Mouse (Mus musculus) heart, adult 2 months (tissue): ENCODE measurements at regions not wholly inside any gene's neighbourhood (a gene's known extent, or its start where the extent isn't known, plus 50 kb on each side); places are given as distances from the start of the nearest gene placed in this dataset.

Source experiments
- DNase-seq, 2 experiments: peaks; one replicate each; pipeline ENCODE4 v3.0.0; 2021
- H3K27ac ChIP-seq: fragments of 200-600 bp; 2 replicates; pipeline ENCODE4 v1.8.1; 2022
- H3K27me3 ChIP-seq: fragments of 200-500 bp; 2 replicates; pipeline ENCODE4 v1.6.1; 2012; ENCODE audit warnings: mild to moderate bottlenecking, low read length, inconsistent platforms, mixed read lengths; ENCODE audit not compliant: control insufficient read depth, insufficient read depth
- H3K36me3 ChIP-seq: fragments of 200-500 bp; 2 replicates; pipeline ENCODE4 v1.6.1; 2012; ENCODE audit warnings: low read length, inconsistent platforms; ENCODE audit not compliant: control insufficient read depth, insufficient read depth
- H3K4me1 ChIP-seq: fragments of 200-500 bp; 2 replicates; pipeline ENCODE4 v1.6.1; 2011; ENCODE audit warnings: low read length; ENCODE audit not compliant: control insufficient read depth, insufficient read depth
- H3K4me3 ChIP-seq: fragments of 200-600 bp; 2 replicates; pipeline ENCODE4 v1.8.1; 2022
- H3K79me2 ChIP-seq: fragments of 200-500 bp; replicated peaks from 2 replicates; pipeline ENCODE4 v1.6.1; 2012; ENCODE audit warnings: mild to moderate bottlenecking, inconsistent platforms, low read length, moderate library complexity, mixed read lengths; ENCODE audit not compliant: control insufficient read depth, insufficient read depth
- H3K9ac ChIP-seq: fragments of 200-500 bp; 2 replicates; pipeline ENCODE4 v1.6.1; 2012; ENCODE audit warnings: low read depth, mild to moderate bottlenecking, control low read depth, inconsistent platforms, low read length, mixed read lengths
- CTCF ChIP-seq: fragments of 200-600 bp; IDR thresholded peaks from 2 replicates; pipeline ENCODE4 v1.8.1; 2022; ENCODE audit warnings: antibody characterized with exemption, mild to moderate bottlenecking, moderate library complexity
- EP300 ChIP-seq: fragments of 200-500 bp; IDR thresholded peaks from 2 replicates; pipeline ENCODE4 v1.6.1; 2011; ENCODE audit warnings: low read depth, low read length, control low read depth; ENCODE audit not compliant: insufficient read depth
- POLR2A ChIP-seq: fragments of 200-500 bp; IDR thresholded peaks from 2 replicates; pipeline ENCODE4 v1.6.1; 2011; ENCODE audit warnings: mild to moderate bottlenecking, low read depth, low read length, control low read depth; ENCODE audit not compliant: insufficient read depth
- WGBS: fragments of 180-500 bp; shearing (Covaris S2); methylation state at CpG from one replicate; pipeline ENCODE4 v1.1.7; 2018; 5-methylcytosine and 5-hydroxymethylcytosine counted together
- intact Hi-C: fragments of 180-260 bp; cut with DNase I; formaldehyde crosslinking; loops from one replicate; pipeline ENCODE4 v1.15.1; 2025

- Histone ChIP-seq H3K36me3 (no peaks in the 10 kb centered on the region), H3K4me3 (no peak overlapping the region), H3K4me1 (0 out of 2 replicates have a peak, but pooled peaks cover 1% of the 10 kb centered on the region), H3K27ac (no peak overlapping the region), H3K9ac (no peak overlapping the region), H3K79me2 (no peaks in the 10 kb centered on the region), H3K27me3 (no peaks in the 10 kb centered on the region)
- 26% methylated on average over 5 of the region's 5 CpGs for WGBS
- TF ChIP-seq CTCF (no peak), EP300 (no peak), POLR2A (no peak)
- no peak for DNase-seq
- intact Hi-C loops: no loop called here
Observed at GRCm38 (mm10) chr12:10078341-10078740, 291.4 kb upstream of the Nt5c1b start.

GRCm38 (mm10) chr12:10079482-10079881 lies 290.3 kb upstream of the Nt5c1b start:
- no peaks in the 10 kb centered on the region for H3K27me3 ChIP-seq
- 26% methylated on average over 9 of the region's 9 CpGs for WGBS
- intact Hi-C loops: no loop called here
- no peak overlapping the region for H3K9ac ChIP-seq
- 0 out of 2 replicates have a peak, but pooled peaks cover 1% of the 10 kb centered on the region for H3K4me1 ChIP-seq
- H3K36me3 ChIP-seq: no peaks in the 10 kb centered on the region
- no peaks in the 10 kb centered on the region for H3K79me2 ChIP-seq
- DNase-seq: peak in 1 of 2 experiments; percentile 3
- no peak overlapping the region for H3K4me3 ChIP-seq
- TF ChIP-seq POLR2A (no peak), EP300 (no peak), CTCF (no peak)
- no peak overlapping the region for H3K27ac ChIP-seq

- Histone ChIP-seq H3K4me1 (no peaks in the 10 kb centered on the region), H3K27me3 (no peaks in the 10 kb centered on the region), H3K4me3 (no peak overlapping the region), H3K36me3 (no peaks in the 10 kb centered on the region), H3K79me2 (no peaks in the 10 kb centered on the region), H3K9ac (no peak overlapping the region), H3K27ac (no peak overlapping the region)
- 34% methylated on average over 1 of the region's 1 CpGs for WGBS
- TF ChIP-seq POLR2A: no peak
- TF ChIP-seq EP300: no peak
- TF ChIP-seq CTCF: no peak
- intact Hi-C loops: no loop called here
- DNase-seq: no peak
Observed at GRCm38 (mm10) chr12:10112874-10113453, 256.8 kb upstream of the Nt5c1b start.

- TF ChIP-seq POLR2A (no peak), CTCF (no peak), EP300 (no peak)
- Histone ChIP-seq H3K9ac (no peak overlapping the region), H3K27ac (no peak overlapping the region), H3K79me2 (no peaks in the 10 kb centered on the region), H3K4me3 (no peak overlapping the region), H3K27me3 (no peaks in the 10 kb centered on the region), H3K4me1 (no peaks in the 10 kb centered on the region), H3K36me3 (no peaks in the 10 kb centered on the region)
- intact Hi-C loops: no loop called here
- DNase-seq: no peak
- WGBS: 36% methylated on average over 2 of the region's 2 CpGs
Observed at GRCm38 (mm10) chr12:10122102-10122501, 247.7 kb upstream of the Nt5c1b start.

GRCm38 (mm10) chr12:10127995-10128573 lies 241.7 kb upstream of the Nt5c1b start:
- intact Hi-C loops: no loop called here
- no peaks in the 10 kb centered on the region for H3K36me3 ChIP-seq
- no peaks in the 10 kb centered on the region for H3K27me3 ChIP-seq
- no peak overlapping the region for H3K4me3 ChIP-seq
- WGBS: 48% methylated on average over 3 of the region's 3 CpGs
- H3K9ac ChIP-seq: no peak overlapping the region
- H3K27ac ChIP-seq: no peak overlapping the region
- H3K79me2 ChIP-seq: no peaks in the 10 kb centered on the region
- no peaks in the 10 kb centered on the region for H3K4me1 ChIP-seq
- DNase-seq: no peak
- TF ChIP-seq POLR2A: no peak
- TF ChIP-seq EP300: no peak
- no peak for TF ChIP-seq CTCF

- no peaks in the 10 kb centered on the region for H3K36me3 ChIP-seq
- no peak overlapping the region for H3K4me3 ChIP-seq
- intact Hi-C loops: no loop called here
- H3K27me3 ChIP-seq: no peaks in the 10 kb centered on the region
- TF ChIP-seq EP300 (no peak), POLR2A (no peak), CTCF (no peak)
- WGBS: 21% methylated on average over 3 of the region's 3 CpGs
- no peaks in the 10 kb centered on the region for H3K4me1 ChIP-seq
- DNase-seq: peak in 1 of 2 experiments; percentile 5
- no peak overlapping the region for H3K27ac ChIP-seq
- H3K79me2 ChIP-seq: no peaks in the 10 kb centered on the region
- no peak overlapping the region for H3K9ac ChIP-seq
Observed at GRCm38 (mm10) chr12:10134141-10134540, 235.6 kb upstream of the Nt5c1b start.
